Mouse (Mus musculus): ENCODE results near the gene Ocm.
"Not testable (repeated sequence)": the region's sequence is repeated elsewhere in the genome, so short reads cannot be mapped to it uniquely, and the experiment has no call there.

Gene Ocm

GRCm38 (mm10) chr5:144026620-144027263 is at the start of gene Ocm:
TSS of gene Ocm (minus strand) at chr5:144026670.
- DNase-seq (ENCODE audit: low spot score) = no peak

- no peak for DNase-seq (ENCODE audit: low spot score)
These were observed 44.8 kb upstream of the Ocm start for GRCm38 (mm10) chr5:144071249-144071648.

DNA sequence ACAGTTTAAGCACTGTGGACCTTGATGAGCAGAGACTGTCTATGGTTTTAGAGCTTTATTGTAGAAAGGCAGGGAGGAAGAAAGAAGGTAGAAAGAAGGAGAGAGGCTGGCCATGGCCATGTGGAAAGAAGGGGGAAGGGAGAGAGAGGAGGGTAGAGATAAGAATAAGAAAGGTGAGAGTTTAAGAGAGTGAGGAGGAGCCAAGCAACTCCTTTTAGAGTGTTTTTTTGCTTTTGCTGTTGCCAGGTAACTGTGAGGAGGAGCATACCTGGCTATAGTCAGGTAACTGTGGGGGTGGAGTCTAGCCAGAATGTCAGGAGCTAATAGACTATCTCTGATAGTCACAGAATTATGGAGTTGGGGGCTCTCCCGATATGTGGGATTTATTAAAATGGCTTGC is 43.6 kb upstream of the Ocm start:
- DNase-seq (ENCODE audit: low spot score) = no peak

- no peak for DNase-seq (ENCODE audit: low spot score)
These were observed 39.6 kb upstream of the Ocm start for GRCm38 (mm10) chr5:144066036-144066435.

DNA sequence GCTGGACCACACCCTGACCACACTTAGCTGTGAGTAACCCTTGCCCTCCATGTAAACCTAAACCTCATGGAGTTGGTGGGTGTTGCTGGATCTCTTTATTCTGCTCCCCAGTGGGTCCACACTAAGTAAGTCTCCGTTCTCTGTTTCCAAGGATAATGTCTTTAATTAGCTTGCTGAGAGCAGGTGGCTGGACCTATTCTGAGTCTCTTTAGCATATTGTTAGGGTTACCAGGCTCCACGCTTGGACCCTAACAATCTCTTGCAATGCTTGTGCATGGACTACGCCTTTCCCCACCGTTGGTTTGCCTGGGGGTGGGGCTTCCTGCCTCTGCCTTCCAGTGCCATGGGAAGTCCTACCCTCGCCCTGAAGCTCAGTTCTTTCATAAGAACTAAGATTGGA is 37.6 kb upstream of the Ocm start:
- no peak for DNase-seq (ENCODE audit: low spot score)

GRCm38 (mm10) chr5:144054340-144054739 is 27.9 kb upstream of the Ocm start:
- DNase-seq (ENCODE audit: low spot score) = no peak

GRCm38 (mm10) chr5:144053450-144053849 is 27.0 kb upstream of the Ocm start:
- no peak for DNase-seq (ENCODE audit: low spot score)

DNA sequence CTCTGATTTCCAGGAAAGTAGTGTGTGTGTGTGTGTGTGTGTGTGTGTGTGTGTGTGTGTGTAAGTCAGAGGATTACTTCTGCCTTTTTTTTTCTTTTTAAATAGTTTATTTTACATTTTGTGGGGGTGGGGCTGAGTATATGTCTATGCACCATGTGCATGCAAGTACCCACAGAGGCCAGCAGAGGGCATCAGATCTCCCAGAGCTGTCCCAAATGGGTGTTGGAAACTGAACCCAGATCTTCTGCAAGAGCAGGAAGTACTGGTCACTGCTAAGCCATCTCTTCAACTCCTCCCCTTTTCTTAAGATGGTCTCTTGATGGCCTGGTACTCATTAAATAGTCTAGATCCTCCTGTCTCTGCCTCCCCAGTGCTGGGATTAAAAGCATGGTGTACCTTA is 24.8 kb upstream of the Ocm start:
- no peak for DNase-seq (ENCODE audit: low spot score)

- no peak for DNase-seq (ENCODE audit: low spot score)
These were observed 23.4 kb upstream of the Ocm start for GRCm38 (mm10) chr5:144049881-144050280.

GRCm38 (mm10) chr5:144047324-144047723 is 20.9 kb upstream of the Ocm start:
- DNase-seq (ENCODE audit: low spot score) = no peak

- no peak for DNase-seq (ENCODE audit: low spot score)
These were observed 16.7 kb upstream of the Ocm start for GRCm38 (mm10) chr5:144043166-144043565.

- peak; percentile 65 for DNase-seq (ENCODE audit: low spot score)
These were observed 14.4 kb upstream of the Ocm start for GRCm38 (mm10) chr5:144040720-144041364.

- DNase-seq (ENCODE audit: low spot score) = no peak
These were observed 13.4 kb upstream of the Ocm start for GRCm38 (mm10) chr5:144039886-144040285.

- DNase-seq (ENCODE audit: low spot score) = no peak
These were observed 12.7 kb upstream of the Ocm start for GRCm38 (mm10) chr5:144039156-144039675.

DNA sequence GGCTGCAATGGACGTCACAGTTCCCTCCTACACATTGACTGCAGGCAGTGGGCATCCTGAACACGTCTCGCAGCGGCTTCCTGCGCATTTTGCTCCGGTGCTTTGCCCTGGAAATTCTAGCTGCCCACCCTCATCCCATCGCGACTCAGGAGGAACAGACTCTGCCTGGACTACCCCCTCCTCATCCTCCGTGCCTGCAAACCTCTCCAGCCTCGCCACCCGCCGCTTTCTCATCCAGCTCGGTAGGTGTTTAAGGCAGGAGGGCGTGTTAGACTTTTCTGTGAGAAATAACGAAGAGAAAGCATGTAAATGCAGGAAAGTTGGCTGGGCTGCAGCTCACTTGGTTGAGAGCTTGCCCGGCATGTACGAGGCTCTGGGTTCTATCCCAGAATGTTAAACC is 10.5 kb upstream of the Ocm start:
- no peak for DNase-seq (ENCODE audit: low spot score)

- DNase-seq (ENCODE audit: low spot score) = no peak
These were observed 8.1 kb upstream of the Ocm start for GRCm38 (mm10) chr5:144034567-144034966.

DNA sequence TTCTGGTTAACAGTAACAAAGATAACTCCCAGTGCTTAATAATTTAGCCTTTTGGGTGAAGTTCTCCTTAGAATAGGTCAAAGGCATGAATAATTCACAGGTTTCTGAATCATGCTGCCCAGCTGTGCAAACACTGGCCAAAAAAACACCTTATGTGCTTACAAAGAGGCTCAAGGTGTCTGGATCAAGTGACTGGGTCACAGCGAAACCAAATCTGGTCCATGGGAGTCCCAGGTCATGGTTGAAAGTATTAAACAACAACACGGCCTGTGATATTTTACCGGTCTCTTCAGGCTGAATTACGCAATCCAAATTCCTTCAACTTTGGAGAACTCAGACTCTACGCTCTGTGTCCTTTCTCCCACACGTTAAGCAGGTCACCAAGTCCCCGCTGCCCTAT is 6.0 kb upstream of the Ocm start:
- DNase-seq (ENCODE audit: low spot score) = no peak

- DNase-seq (ENCODE audit: low spot score) = no peak
These were observed 10.6 kb downstream of the Ocm start for GRCm38 (mm10) chr5:144015845-144016244.

DNA sequence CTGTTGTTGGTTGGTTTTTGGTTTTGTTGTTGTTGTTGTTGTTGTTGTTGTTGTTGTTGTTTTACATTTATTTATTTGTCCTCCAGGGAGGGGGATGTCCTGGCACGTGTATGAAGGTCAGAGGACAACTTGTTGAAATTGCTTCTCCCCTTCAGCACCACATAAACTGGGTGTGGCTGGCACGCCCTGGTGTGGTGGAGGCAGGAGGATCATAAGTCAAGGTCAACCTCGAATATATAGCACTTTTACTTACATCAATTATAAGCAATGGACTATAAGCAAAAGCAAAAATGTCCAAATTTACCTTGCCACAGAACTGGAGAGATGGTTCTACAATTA is 11.2 kb downstream of the Ocm start:
- DNase-seq (ENCODE audit: low spot score) = no peak

DNA sequence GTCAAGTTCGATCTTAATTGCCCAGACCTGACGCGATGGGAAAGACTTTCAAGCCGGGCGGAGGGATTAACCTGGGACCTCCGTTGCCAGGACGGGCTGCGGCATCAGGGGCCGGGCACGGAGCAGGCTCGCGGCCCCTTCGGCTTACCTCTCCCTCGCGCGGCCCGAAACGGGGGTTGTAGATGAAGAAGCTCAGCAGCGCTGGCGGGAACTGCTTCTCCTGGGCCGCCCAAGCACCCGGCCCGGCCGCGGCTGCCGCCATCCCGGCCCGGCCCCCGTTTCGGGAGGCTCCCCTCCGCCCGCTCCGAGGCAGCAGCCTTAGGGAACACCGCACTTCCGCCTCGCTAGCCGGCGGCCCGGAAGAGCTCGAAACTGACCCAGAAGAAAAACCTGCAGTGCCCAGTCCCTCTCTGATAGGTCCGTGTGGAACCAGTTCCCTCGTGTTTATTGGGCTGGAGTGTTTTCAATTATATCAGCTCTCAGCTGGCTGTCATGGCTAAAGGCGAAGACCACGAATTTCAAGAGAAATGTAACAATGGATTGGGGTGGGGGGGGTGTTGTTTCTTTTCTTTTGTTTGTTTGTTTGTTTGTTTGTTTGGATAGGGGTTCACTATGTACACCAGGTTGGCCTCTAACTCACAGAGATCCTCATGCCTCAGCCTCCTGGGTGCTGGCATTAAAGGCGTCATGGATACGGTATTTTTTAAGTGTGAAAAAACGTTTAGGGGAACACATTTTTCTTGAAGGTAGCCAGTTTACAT is 11.7 kb downstream of the Ocm start, which contains the start of gene Ccz1:
TSS of gene Ccz1 (minus strand) at position 327 of the 761 bp plus-strand sequence.
- peak; percentile 65 for DNase-seq (ENCODE audit: low spot score)

GRCm38 (mm10) chr5:144013366-144014134 is 12.9 kb downstream of the Ocm start:
- not testable (repeated sequence) for DNase-seq (ENCODE audit: low spot score)

Measured in ovary, postnatal 14 days (tissue).